Mouse (Mus musculus) limb, embryonic 14.5 days (tissue): ENCODE results near the gene Clpb. TPM values are rescaled to one million over a fixed set of nuclear protein-coding genes. Genes with fewer than 3 reads are reported as not detected.

ENCODE experiments used
- ATAC-seq: fragments of 200-750 bp; cut with Nextera tagmentation; 2 replicates; pipeline ENCODE4 v1.8.0; 2017; ENCODE audit warnings: low read depth, moderate number of reproducible peaks, moderate TSS enrichment; ENCODE audit not compliant: low FRiP score
- DNase-seq: peaks from one replicate; pipeline ENCODE4 v3.0.0-alpha.2; 2015; ENCODE audit warnings: low spot score
- H3K27ac ChIP-seq: fragments of 300-500 bp; sonication (generic); replicated peaks from 2 replicates; pipeline ENCODE4 v1.5.1; 2014; ENCODE audit warnings: low read depth, mild to moderate bottlenecking, low read length, moderate library complexity, mixed read lengths
- H3K27me3 ChIP-seq: fragments of 300-500 bp; sonication (generic); 2 replicates; pipeline ENCODE4 v1.6.1; 2014; ENCODE audit warnings: low read length, mixed read lengths; ENCODE audit not compliant: control insufficient read depth, insufficient read depth
- H3K36me3 ChIP-seq: fragments of 300-500 bp; sonication (generic); 2 replicates; pipeline ENCODE4 v1.6.1; 2014; ENCODE audit warnings: mild to moderate bottlenecking, low read length, moderate library complexity, mixed read lengths; ENCODE audit not compliant: control insufficient read depth, insufficient read depth
- H3K4me1 ChIP-seq: fragments of 300-500 bp; sonication (generic); 2 replicates; pipeline ENCODE4 v1.6.1; 2014; ENCODE audit warnings: antibody characterized with exemption, low read length, mixed read lengths; ENCODE audit not compliant: control insufficient read depth, insufficient read depth
- H3K4me2 ChIP-seq: fragments of 300-500 bp; sonication (generic); replicated peaks from 2 replicates; pipeline ENCODE4 v1.6.1; 2014; ENCODE audit warnings: low read depth, mild to moderate bottlenecking, low read length, moderate library complexity; ENCODE audit not compliant: severe bottlenecking
- H3K4me3 ChIP-seq: fragments of 300-500 bp; sonication (generic); replicated peaks from 2 replicates; pipeline ENCODE4 v1.5.1; 2014; ENCODE audit warnings: low read length
- H3K9ac ChIP-seq: fragments of 300-500 bp; sonication (generic); 2 replicates; pipeline ENCODE4 v1.6.1; 2014; ENCODE audit warnings: mild to moderate bottlenecking, low read depth, low read length, moderate library complexity; ENCODE audit not compliant: severe bottlenecking
- H3K9me3 ChIP-seq: fragments of 300-500 bp; sonication (generic); 2 replicates; pipeline ENCODE4 v1.6.1; 2016; ENCODE audit warnings: low read length; ENCODE audit not compliant: control insufficient read depth
- POLR2A ChIP-seq: fragments of 200-500 bp; IDR thresholded peaks from 2 replicates; pipeline ENCODE4 v1.8.0; 2012; ENCODE audit warnings: inconsistent platforms, mild to moderate bottlenecking, moderate library complexity, borderline replicate concordance; ENCODE audit not compliant: insufficient read depth, insufficient read length; ENCODE audit errors: extremely low read depth
- WGBS: fragments of 180-500 bp; shearing (Covaris S2); extraction: QIAGEN DNeasy Blood & Tissue Kit; methylation state at CpG from one replicate; pipeline ENCODE4 v1.1.7; 2014; 5-methylcytosine and 5-hydroxymethylcytosine counted together
- polyA plus RNA-seq, 2 experiments: library from polyadenylated mRNA; depleted of rRNA in 1 of 2; stranded (reverse) in 1 of 2; unstranded in 1 of 2; fragments of >200 nt; fragmentation: Nextera tagmentation in 1 of 2; extraction: Ambion mirVana in 1 of 2; gene quantifications; 2 replicates each; pipeline versions ENCODE4 v1.2.1 to v1.2.3; 2012 to 2014

The Clpb gene
- polyA plus RNA-seq, 2 experiments: 27.6 to 41.7 TPM

GRCm38 (mm10) chr7:101654936-101655335 is 8.5 kb upstream of the Clpb start:
- 59% methylated on average over 4 of the region's 4 CpGs for WGBS

DNA sequence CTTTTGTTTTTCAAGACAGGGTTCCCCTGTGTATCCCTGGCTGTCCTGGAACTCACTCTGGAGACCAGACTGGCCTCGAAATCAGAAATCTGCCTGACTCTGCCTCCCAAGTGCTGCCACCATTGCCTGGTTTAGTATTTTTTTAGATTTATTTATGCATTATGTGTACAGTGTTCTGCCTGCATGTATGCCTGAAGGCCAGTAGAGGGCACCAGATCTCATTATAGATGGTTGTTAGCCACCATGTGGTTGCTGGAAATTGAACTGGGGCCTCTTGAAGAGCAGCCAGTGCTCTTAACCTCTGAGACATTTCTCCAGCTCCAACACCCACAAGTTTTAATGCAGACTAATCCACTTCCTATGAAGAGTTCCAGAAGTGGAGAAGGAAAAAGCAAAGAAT is 1.4 kb upstream of the Clpb start:
- 84% methylated on average over 1 of the region's 1 CpGs for WGBS
- no peak for DNase-seq
- H3K9ac ChIP-seq: no peak overlapping the region

More at GRCm38 (mm10) chr7:101654936-101655335, 8.5 kb upstream of the Clpb start:
- H3K27ac ChIP-seq: no peak overlapping the region
- H3K4me2 ChIP-seq: no peak overlapping the region
- H3K4me1 ChIP-seq: no peaks in the 10 kb centered on the region
- H3K4me3 ChIP-seq: no peak overlapping the region
- TF ChIP-seq POLR2A: no peak
- H3K9me3 ChIP-seq: no peaks in the 10 kb centered on the region
- no peaks in the 10 kb centered on the region for H3K36me3 ChIP-seq
- H3K27me3 ChIP-seq: no peaks in the 10 kb centered on the region
- no peak for ATAC-seq
- DNase-seq: no peak
- no peak overlapping the region for H3K9ac ChIP-seq

GRCm38 (mm10) chr7:101666581-101666980 is 3.1 kb downstream of the Clpb start:
- no peak overlapping the region for H3K4me3 ChIP-seq
- no peaks in the 10 kb centered on the region for H3K27me3 ChIP-seq
- no peak for TF ChIP-seq POLR2A
- peak; percentile 32; the same call in 1 of the 2 replicates for ATAC-seq
- peaks cover 8% of the 10 kb centered on the region for H3K4me1 ChIP-seq
- no peak overlapping the region for H3K4me2 ChIP-seq
- peak overlapping the region; percentile 38; the same call in 1 of the 2 replicates for H3K9ac ChIP-seq
- DNase-seq: peak; percentile 62
- H3K9me3 ChIP-seq: no peaks in the 10 kb centered on the region
- WGBS: 11% methylated on average over 3 of the region's 3 CpGs
- H3K36me3 ChIP-seq: peaks cover 14% of the 10 kb centered on the region
- no peak overlapping the region for H3K27ac ChIP-seq

More for the DNA sequence above, 1.4 kb upstream of the Clpb start:
- no peak for TF ChIP-seq POLR2A
- Histone ChIP-seq H3K27me3 (no peaks in the 10 kb centered on the region), H3K4me2 (no peak overlapping the region), H3K9me3 (no peaks in the 10 kb centered on the region), H3K36me3 (0 out of 2 replicates have a peak, but pooled peaks cover 2% of the 10 kb centered on the region), H3K4me3 (no peak overlapping the region), H3K27ac (no peak overlapping the region), H3K4me1 (peaks cover 8% of the 10 kb centered on the region)
- no peak for ATAC-seq

DNA sequence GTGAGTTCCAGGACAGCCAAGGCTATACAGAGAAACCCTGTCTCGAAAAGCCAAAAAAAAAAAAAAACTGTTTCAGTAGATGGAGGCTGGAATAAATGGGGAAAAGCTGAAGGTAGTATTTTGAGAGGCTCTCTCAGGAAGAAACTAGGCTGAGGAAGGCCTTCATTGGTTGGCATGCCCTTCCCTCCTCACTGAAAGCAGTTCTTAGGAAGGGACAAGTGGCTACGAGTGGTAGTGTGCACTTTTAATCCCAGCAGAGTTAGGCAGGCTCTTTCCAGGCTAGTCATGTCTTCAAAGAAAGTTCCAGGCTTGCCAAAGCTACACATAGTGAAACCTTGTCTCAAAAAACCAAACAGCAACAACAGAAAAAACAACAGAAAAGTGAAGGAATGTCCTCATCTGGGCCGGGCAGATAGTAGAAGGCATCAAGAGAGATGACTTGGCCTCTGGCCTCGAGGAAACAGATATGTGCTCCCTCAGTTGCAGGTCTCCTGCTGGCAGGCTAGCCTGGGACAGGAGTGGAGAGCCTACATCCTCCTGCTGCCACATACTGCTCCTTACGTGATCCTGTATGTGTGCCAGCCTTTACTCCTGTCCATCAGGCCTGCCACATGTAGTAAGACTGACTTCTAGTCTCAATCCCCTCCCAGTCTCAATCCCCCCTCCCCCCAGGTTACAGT is 8.3 kb downstream of the Clpb start:
- 81% methylated on average over 5 of the region's 5 CpGs for WGBS
- no peak for TF ChIP-seq POLR2A
- Histone ChIP-seq H3K27ac (no peak overlapping the region), H3K4me1 (no peaks in the 10 kb centered on the region), H3K4me2 (no peak overlapping the region), H3K9me3 (no peaks in the 10 kb centered on the region), H3K9ac (no peak overlapping the region), H3K4me3 (no peak overlapping the region), H3K36me3 (peaks cover 14% of the 10 kb centered on the region), H3K27me3 (no peaks in the 10 kb centered on the region)
- ATAC-seq (no peak), DNase-seq (no peak)

- no peaks in the 10 kb centered on the region for H3K4me1 ChIP-seq
- WGBS: 51% methylated on average over 2 of the region's 2 CpGs
- H3K4me3 ChIP-seq: no peak overlapping the region
- H3K27me3 ChIP-seq: no peaks in the 10 kb centered on the region
- H3K27ac ChIP-seq: no peak overlapping the region
- H3K9ac ChIP-seq: no peak overlapping the region
- DNase-seq (no peak), ATAC-seq (no peak)
- no peak for TF ChIP-seq POLR2A
- no peaks in the 10 kb centered on the region for H3K9me3 ChIP-seq
- H3K36me3 ChIP-seq: peaks cover 6% of the 10 kb centered on the region
- H3K4me2 ChIP-seq: no peak overlapping the region
Measured at GRCm38 (mm10) chr7:101673497-101673896, 10.1 kb downstream of the Clpb start.
